21 mouse cellular contexts compared by ENCODE assay signal in the genomic region with DNA sequence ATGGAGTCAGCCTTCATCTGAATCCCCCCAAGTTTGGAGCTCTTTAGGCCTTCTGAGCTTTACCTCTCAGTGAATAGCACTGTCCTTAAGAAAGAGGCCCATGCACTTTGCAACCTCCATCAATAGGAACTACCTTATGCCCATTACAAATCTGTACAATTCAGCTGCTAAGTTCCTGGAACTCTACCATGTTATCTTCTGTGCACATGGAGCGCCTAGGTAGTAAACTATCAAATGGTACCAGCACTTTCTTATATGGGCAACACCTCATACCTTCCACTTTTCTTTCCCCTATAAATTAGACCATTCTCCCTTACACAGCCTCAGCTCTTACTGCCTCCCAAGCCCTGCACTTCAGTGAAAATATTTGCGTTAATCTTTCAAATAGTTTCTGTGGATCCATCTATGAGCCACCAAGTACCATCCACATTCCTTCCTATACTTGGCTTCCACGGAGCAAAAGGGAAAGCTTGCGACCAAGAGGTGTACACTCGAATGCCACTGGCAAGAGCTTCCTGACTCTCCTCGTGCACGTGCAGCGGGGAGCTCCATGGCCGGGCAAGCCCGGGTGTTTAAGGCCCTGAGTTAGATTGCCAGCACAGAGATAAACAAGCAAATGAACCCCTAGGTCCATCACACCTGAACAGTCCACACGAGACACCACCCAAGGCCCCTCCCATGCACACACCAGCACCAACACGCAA. TPM values are rescaled to one million over a fixed set of nuclear protein-coding genes. Genes with fewer than 3 reads are reported as not detected.
A peak's percentile ranks its signal among the peaks of the same experiment; 100 is the strongest.
DNase-seq lines count a peak whose midpoint lies in the region; ATAC-seq and TF ChIP-seq lines count a peak whose summit lies in the region.
"Had no signal": no experiment of that assay in that cellular context is flagged by ENCODE, and none has a peak within 500 bp of the region (broad histone marks: within the 10 kb centered on the region; RNA-seq: fewer than 3 reads in every experiment).

No protein-coding gene starts in this region.

- TF ChIP-seq POLR2A in thymus, adult 2 months (IDR thresholded peaks at IDR 0.05; ENCODE audit: control insufficient read depth, extremely low read depth, insufficient read depth, low read length, poor library complexity) = no peak

- no peak for DNase-seq in heart, postnatal 14 days
- DNase-seq in lung, postnatal 0 days (ENCODE audit: low spot score) = peak; percentile 64
- DNase-seq in thymus, adult 2 months = no peak
- no peak for DNase-seq in adrenal gland, postnatal 10 days
- DNase-seq: cerebellum, adult 2 months; embryo, embryonic 11 days; heart, postnatal 36 days; kidney, adult 2 months; kidney, postnatal 4 days; layer of hippocampus, postnatal 36 days; right cerebral cortex, postnatal 25 days had no signal

- 83% methylated on average over 12 of the region's 12 CpGs for WGBS in heart, embryonic 11.5 days (ENCODE audit: insufficient replicate concordance)
- 87% methylated on average over 12 of the region's 12 CpGs for WGBS in midbrain, embryonic 15.5 days
- 93% methylated on average over 12 of the region's 12 CpGs for WGBS in midbrain, embryonic 16.5 days
- 48% methylated on average over 12 of the region's 12 CpGs for WGBS in lung, postnatal 0 days
- WGBS in neural tube, embryonic 15.5 days = 90% methylated on average over 12 of the region's 12 CpGs
- 93% methylated on average over 12 of the region's 12 CpGs for WGBS in thymus, adult 2 months

- no peak overlapping the region for H3K4me3 ChIP-seq in heart, embryonic 11.5 days (ENCODE audit: low read depth, low read length)
- H3K4me3 ChIP-seq in midbrain, embryonic 15.5 days = no peak overlapping the region
- no peak overlapping the region for H3K4me3 ChIP-seq in midbrain, embryonic 16.5 days (ENCODE audit: low read depth, low read length)
- H3K4me3 ChIP-seq in lung, postnatal 0 days (ENCODE audit: low read depth, low read length) = no peak overlapping the region
- H3K4me3 ChIP-seq in neural tube, embryonic 15.5 days (replicated peaks) = no peak overlapping the region
- H3K4me3 ChIP-seq in thymus, adult 2 months (ENCODE audit: control insufficient read depth, insufficient read depth, low read length) = no peak overlapping the region
- H3K4me3 ChIP-seq: forebrain, embryonic 13.5 days had no signal

- H3K9ac ChIP-seq in heart, embryonic 11.5 days (ENCODE audit: low read depth, low read length) = no peak overlapping the region
- H3K9ac ChIP-seq in midbrain, embryonic 15.5 days = no peak overlapping the region
- no peak overlapping the region for H3K9ac ChIP-seq in midbrain, embryonic 16.5 days (ENCODE audit: low read depth, low read length)
- H3K9ac ChIP-seq in lung, postnatal 0 days (replicated peaks; ENCODE audit: low read depth) = no peak overlapping the region
- H3K9ac ChIP-seq in neural tube, embryonic 15.5 days (replicated peaks) = no peak overlapping the region
- H3K9ac ChIP-seq: forebrain, embryonic 13.5 days had no signal

- H3K27me3 ChIP-seq in heart, embryonic 11.5 days (ENCODE audit: control insufficient read depth, insufficient read depth, low read length) = no peaks in the 10 kb centered on the region
- H3K27me3 ChIP-seq in midbrain, embryonic 15.5 days (replicated peaks) = no peaks in the 10 kb centered on the region
- H3K27me3 ChIP-seq in midbrain, embryonic 16.5 days (ENCODE audit: control insufficient read depth, insufficient read depth, low read depth, low read length) = no peaks in the 10 kb centered on the region
- H3K27me3 ChIP-seq in lung, postnatal 0 days (replicated peaks; ENCODE audit: insufficient read depth, low read length) = no peaks in the 10 kb centered on the region
- H3K27me3 ChIP-seq in neural tube, embryonic 15.5 days (replicated peaks) = no peaks in the 10 kb centered on the region
- H3K27me3 ChIP-seq in thymus, adult 2 months (ENCODE audit: control insufficient read depth, insufficient read depth, low read length) = no peaks in the 10 kb centered on the region
- H3K27me3 ChIP-seq: forebrain, embryonic 13.5 days; Patski had no signal

- H3K9me3 ChIP-seq in heart, embryonic 11.5 days (replicated peaks; ENCODE audit: control insufficient read depth, low read length) = no peaks in the 10 kb centered on the region
- H3K9me3 ChIP-seq in midbrain, embryonic 15.5 days = no peaks in the 10 kb centered on the region
- H3K9me3 ChIP-seq in midbrain, embryonic 16.5 days (replicated peaks; ENCODE audit: control insufficient read depth, low read length, poor library complexity, severe bottlenecking) = no peaks in the 10 kb centered on the region
- no peaks in the 10 kb centered on the region for H3K9me3 ChIP-seq in lung, postnatal 0 days (ENCODE audit: low read length)
- 0 out of 2 replicates have a peak, but pooled peaks cover 9% of the 10 kb centered on the region for H3K9me3 ChIP-seq in neural tube, embryonic 15.5 days (replicated peaks)

- no peak for TF ChIP-seq CTCF in lung, postnatal 0 days (IDR thresholded peaks at IDR 0.05)
- no peak for TF ChIP-seq CTCF in thymus, adult 2 months (IDR thresholded peaks at IDR 0.05; ENCODE audit: borderline replicate concordance, control insufficient read depth, extremely low read depth, insufficient read depth, low read length, poor library complexity)

- intact Hi-C loops in heart, postnatal 14 days (cut with DNase I) = no loop called here

- no peaks in the 10 kb centered on the region for H3K36me3 ChIP-seq in heart, embryonic 11.5 days (ENCODE audit: control insufficient read depth, insufficient read depth, low read length)
- no peaks in the 10 kb centered on the region for H3K36me3 ChIP-seq in midbrain, embryonic 15.5 days (replicated peaks)
- H3K36me3 ChIP-seq in midbrain, embryonic 16.5 days (ENCODE audit: control insufficient read depth, insufficient read depth, low read length) = no peaks in the 10 kb centered on the region
- no peaks in the 10 kb centered on the region for H3K36me3 ChIP-seq in lung, postnatal 0 days (ENCODE audit: insufficient read depth, low read length)
- no peaks in the 10 kb centered on the region for H3K36me3 ChIP-seq in neural tube, embryonic 15.5 days
- H3K36me3 ChIP-seq in thymus, adult 2 months (ENCODE audit: control insufficient read depth, insufficient read depth, low read length) = no peaks in the 10 kb centered on the region

- H3K4me1 ChIP-seq in heart, embryonic 11.5 days (ENCODE audit: control insufficient read depth, insufficient read depth, low read length) = 0 out of 2 replicates have a peak, but pooled peaks cover 3% of the 10 kb centered on the region
- peaks cover 3% of the 10 kb centered on the region for H3K4me1 ChIP-seq in midbrain, embryonic 15.5 days
- peaks cover 12% of the 10 kb centered on the region for H3K4me1 ChIP-seq in midbrain, embryonic 16.5 days (ENCODE audit: control insufficient read depth, insufficient read depth, low read length)
- H3K4me1 ChIP-seq in lung, postnatal 0 days (ENCODE audit: insufficient read depth, low read depth, low read length) = peaks cover 11% of the 10 kb centered on the region; the same call in 1 of the 2 replicates
- peaks cover 16% of the 10 kb centered on the region; the same call in 1 of the 2 replicates for H3K4me1 ChIP-seq in neural tube, embryonic 15.5 days
- H3K4me1 ChIP-seq in thymus, adult 2 months (replicated peaks; ENCODE audit: control insufficient read depth, insufficient read depth, low read length) = peaks cover 13% of the 10 kb centered on the region
- H3K4me1 ChIP-seq: forebrain, embryonic 13.5 days had no signal

- TF ChIP-seq EP300 in lung, postnatal 0 days (IDR thresholded peaks at IDR 0.05) = peak; percentile 64; the same call in 1 of the 2 replicates

- ATAC-seq in heart, embryonic 11.5 days (replicated peaks; ENCODE audit: insufficient number of reproducible peaks, low FRiP score, low TSS enrichment) = 0 out of 2 replicates have a peak, but pooled peaks have one; percentile 18
- ATAC-seq in midbrain, embryonic 15.5 days (replicated peaks) = peak; percentile 48; the same call in 1 of the 2 replicates
- ATAC-seq in midbrain, embryonic 16.5 days = no peak
- ATAC-seq in lung, postnatal 0 days = peak; percentile 78
- ATAC-seq in neural tube, embryonic 15.5 days (ENCODE audit: low FRiP score) = 0 out of 2 replicates have a peak, but pooled peaks have one; percentile 21
- ATAC-seq: forebrain, embryonic 13.5 days; hindbrain, postnatal 0 days; Patski had no signal

- H3K27ac ChIP-seq in heart, embryonic 11.5 days (ENCODE audit: low read depth, low read length) = no peak overlapping the region
- no peak overlapping the region for H3K27ac ChIP-seq in midbrain, embryonic 15.5 days
- no peak overlapping the region for H3K27ac ChIP-seq in midbrain, embryonic 16.5 days (ENCODE audit: low read length)
- H3K27ac ChIP-seq in lung, postnatal 0 days (ENCODE audit: low read length) = peak overlapping the region; percentile 44
- H3K27ac ChIP-seq in neural tube, embryonic 15.5 days (replicated peaks) = no peak overlapping the region
- H3K27ac ChIP-seq in thymus, adult 2 months (ENCODE audit: control insufficient read depth, insufficient read depth, low read length) = no peak overlapping the region
- H3K27ac ChIP-seq: forebrain, embryonic 13.5 days; hindbrain, postnatal 0 days had no signal

- no peak overlapping the region for H3K4me2 ChIP-seq in heart, embryonic 11.5 days
- no peak overlapping the region for H3K4me2 ChIP-seq in midbrain, embryonic 15.5 days
- no peak overlapping the region for H3K4me2 ChIP-seq in midbrain, embryonic 16.5 days (ENCODE audit: low read length)
- no peak overlapping the region for H3K4me2 ChIP-seq in lung, postnatal 0 days (replicated peaks; ENCODE audit: low read depth, low read length)
- H3K4me2 ChIP-seq in neural tube, embryonic 15.5 days = no peak overlapping the region
- H3K4me2 ChIP-seq: forebrain, embryonic 13.5 days had no signal

RNA-seq across cellular contexts. Expression of gene Tspan13, which starts 11.5 kb away (rescaled TPM):
- 73.9 and 77.2 TPM in 2 replicates for polyA plus RNA-seq in heart, embryonic 11.5 days (2014; fragmentation: Nextera tagmentation; extraction: Ambion mirVana)
- 10 to 100 TPM; 73.1 TPM for total RNA-seq in heart, postnatal 14 days (2021)
- polyA plus RNA-seq in midbrain, embryonic 15.5 days (2015; fragmentation: Nextera tagmentation; extraction: Ambion mirVana) = 391 and 416 TPM in 2 replicates
- polyA plus RNA-seq in midbrain, embryonic 16.5 days (2015; fragmentation: Nextera tagmentation; extraction: Ambion mirVana) = 387 and 445 TPM in 2 replicates
- polyA plus RNA-seq in lung, postnatal 0 days (2015; fragmentation: Nextera tagmentation; extraction: Ambion mirVana) = 255 and 302 TPM in 2 replicates
- 380 and 441 TPM in 2 replicates for polyA plus RNA-seq in neural tube, embryonic 15.5 days (2015; fragmentation: Nextera tagmentation; extraction: Ambion mirVana)
- polyA plus RNA-seq in thymus, adult 2 months (2012; rRNA removed) = 294 and 360 TPM in 2 replicates
- total RNA-seq in adrenal gland, postnatal 10 days (2021) = 10 to 100 TPM; 35.7 to 47.8 TPM

RNA-seq across cellular contexts. Expression of gene Agr2, which starts 38.1 kb away (rescaled TPM):
- polyA plus RNA-seq in heart, embryonic 11.5 days (2014; fragmentation: Nextera tagmentation; extraction: Ambion mirVana) = 0.66 TPM in 1 of 2 replicates, not detected in the other
- total RNA-seq in heart, postnatal 14 days (2021) = not detected
- 2.0 TPM in 1 of 2 replicates, not detected in the other for polyA plus RNA-seq in midbrain, embryonic 15.5 days (2015; fragmentation: Nextera tagmentation; extraction: Ambion mirVana)
- polyA plus RNA-seq in midbrain, embryonic 16.5 days (2015; fragmentation: Nextera tagmentation; extraction: Ambion mirVana) = 0.23 TPM in 1 of 2 replicates, not detected in the other
- 5.8 and 7.0 TPM in 2 replicates for polyA plus RNA-seq in lung, postnatal 0 days (2015; fragmentation: Nextera tagmentation; extraction: Ambion mirVana)
- 6.1 TPM in 1 of 2 replicates, not detected in the other for polyA plus RNA-seq in neural tube, embryonic 15.5 days (2015; fragmentation: Nextera tagmentation; extraction: Ambion mirVana)
- polyA plus RNA-seq in thymus, adult 2 months (2012; rRNA removed) = 0.29 and 0.69 TPM in 2 replicates
- total RNA-seq in adrenal gland, postnatal 10 days (2021) = not detected
- total RNA-seq: heart, postnatal 36 days; hindbrain, postnatal 0 days; layer of hippocampus, postnatal 36 days; megakaryocyte, adult 5-6 weeks had no signal
- polyA plus RNA-seq: cerebellum, adult 2 months; kidney, adult 2 months; limb, embryonic 11.5 days; testis, adult 2 months had no signal
